Mouse (Mus musculus) c-Kit-positive CD71-positive TER-119-negative erythroid progenitor cells, embryonic 14.5 days (primary cell): ENCODE measurements around the gene Ubxn6.

Experiments used
- DNase-seq: peaks from one replicate; pipeline ENCODE4 v3.0.0-alpha.2; 2013; ENCODE audit warnings: low read depth

Gene Ubxn6

GRCm38 (mm10) chr17:56024931-56025330, 49.9 kb downstream of the Ubxn6 start:
- DNase-seq, result no peak

- DNase-seq, result no peak
Measured at GRCm38 (mm10) chr17:56024476-56024875, 50.4 kb downstream of the Ubxn6 start.

GRCm38 (mm10) chr17:56023386-56023785, 51.4 kb downstream of the Ubxn6 start:
- DNase-seq, result no peak

- no peak for DNase-seq
Measured at GRCm38 (mm10) chr17:56022989-56023290, 51.9 kb downstream of the Ubxn6 start.

- DNase-seq, result no peak
Measured at GRCm38 (mm10) chr17:56022131-56022988, 52.5 kb downstream of the Ubxn6 start.

GRCm38 (mm10) chr17:56021161-56021910, 53.5 kb downstream of the Ubxn6 start:
- no peak for DNase-seq

- DNase-seq, result no peak
Measured at GRCm38 (mm10) chr17:56020400-56021084, 54.3 kb downstream of the Ubxn6 start.

- DNase-seq, result no peak
Measured at GRCm38 (mm10) chr17:56018347-56019131, 56.3 kb downstream of the Ubxn6 start.

- DNase-seq, result no peak
Measured at GRCm38 (mm10) chr17:56017848-56018247, 57.0 kb downstream of the Ubxn6 start.
